Mouse (Mus musculus) mouse embryonic stem cell (cell line): ENCODE measurements at regions not wholly inside any gene's neighbourhood (a gene's known extent, or its start where the extent isn't known, plus 50 kb on each side); places are given as distances from the start of the nearest gene placed in this dataset.

ENCODE experiments used
- in situ Hi-C, 2 experiments: fragments of 300-500 bp; cut with MboI; formaldehyde crosslinking; loops; 1 replicate in 1 of 2; 3 replicates in 1 of 2; pipeline ENCODE4 v1.14.3; 2019 to 2020; ENCODE audit warnings: low sequenced_read_pairs in 2 of 2, low pct_unique_long_range_greater_than_20kb in 1 of 2, mixed read lengths in 1 of 2; ENCODE audit not compliant: unreplicated experiment in 1 of 2

DNA sequence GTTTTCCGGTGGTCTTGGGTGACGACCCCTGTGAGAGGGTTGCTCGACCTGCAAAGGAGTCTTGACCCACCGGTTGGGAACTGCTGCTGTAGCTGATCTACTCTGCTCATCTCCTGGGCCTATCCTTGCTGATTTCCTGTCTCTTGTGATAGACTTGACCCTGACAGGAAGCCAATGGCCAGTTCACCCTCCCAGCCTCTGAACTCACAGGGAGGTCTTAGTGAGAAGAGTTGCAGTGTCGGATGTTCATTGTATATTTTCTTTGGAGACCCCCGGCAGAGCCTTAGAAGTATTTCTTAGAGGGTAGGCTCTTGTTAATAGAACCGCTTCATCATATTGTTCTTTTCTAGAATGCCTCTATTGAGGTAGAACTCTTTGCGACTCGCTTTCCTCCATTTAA lies 126.0 kb downstream of the Ndufa10 start:
- in situ Hi-C loops: no loop called here

DNA sequence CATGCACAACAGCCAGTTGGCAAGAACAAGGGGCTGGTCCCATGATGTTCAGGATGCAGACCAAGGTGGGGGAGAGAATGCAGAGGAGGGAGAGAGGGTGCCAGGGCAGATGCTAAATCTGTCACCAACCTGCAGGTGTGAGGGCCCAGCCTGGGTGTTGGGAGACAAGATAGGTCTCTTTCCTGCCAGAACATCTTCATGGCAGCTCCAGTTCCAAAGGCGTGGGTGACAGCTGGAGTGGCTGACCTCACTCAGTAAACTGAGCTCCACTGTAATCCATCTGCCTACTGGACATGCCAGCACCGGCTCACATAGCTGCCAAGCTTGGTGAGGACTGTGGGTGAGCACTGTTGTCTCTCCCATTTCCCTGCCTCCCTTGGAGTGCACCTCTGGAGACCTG lies 129.9 kb downstream of the Ndufa10 start:
- in situ Hi-C loops: no loop called here

DNA sequence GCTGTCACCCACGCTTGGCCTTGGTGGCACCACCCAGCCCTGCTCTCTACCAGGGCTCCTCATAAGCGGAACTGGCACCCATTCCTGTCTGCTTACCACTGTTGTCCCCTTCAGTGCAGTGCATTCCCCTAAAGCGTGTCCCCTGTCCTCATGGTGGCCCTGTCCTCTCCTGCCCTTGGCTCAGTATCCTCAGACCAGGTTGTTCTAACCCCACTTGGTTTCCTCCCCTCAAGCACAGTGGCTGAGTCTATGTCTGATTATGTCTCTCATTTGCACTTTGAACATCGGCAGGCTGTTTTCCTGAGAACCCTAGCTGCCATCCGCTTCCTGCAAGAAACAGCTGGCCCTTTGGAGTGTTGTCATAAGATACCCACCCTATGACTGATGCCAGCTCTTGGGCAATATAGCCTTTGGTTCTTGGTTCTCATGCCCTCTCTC lies 130.5 kb downstream of the Ndufa10 start:
- in situ Hi-C loops: no loop called here

DNA sequence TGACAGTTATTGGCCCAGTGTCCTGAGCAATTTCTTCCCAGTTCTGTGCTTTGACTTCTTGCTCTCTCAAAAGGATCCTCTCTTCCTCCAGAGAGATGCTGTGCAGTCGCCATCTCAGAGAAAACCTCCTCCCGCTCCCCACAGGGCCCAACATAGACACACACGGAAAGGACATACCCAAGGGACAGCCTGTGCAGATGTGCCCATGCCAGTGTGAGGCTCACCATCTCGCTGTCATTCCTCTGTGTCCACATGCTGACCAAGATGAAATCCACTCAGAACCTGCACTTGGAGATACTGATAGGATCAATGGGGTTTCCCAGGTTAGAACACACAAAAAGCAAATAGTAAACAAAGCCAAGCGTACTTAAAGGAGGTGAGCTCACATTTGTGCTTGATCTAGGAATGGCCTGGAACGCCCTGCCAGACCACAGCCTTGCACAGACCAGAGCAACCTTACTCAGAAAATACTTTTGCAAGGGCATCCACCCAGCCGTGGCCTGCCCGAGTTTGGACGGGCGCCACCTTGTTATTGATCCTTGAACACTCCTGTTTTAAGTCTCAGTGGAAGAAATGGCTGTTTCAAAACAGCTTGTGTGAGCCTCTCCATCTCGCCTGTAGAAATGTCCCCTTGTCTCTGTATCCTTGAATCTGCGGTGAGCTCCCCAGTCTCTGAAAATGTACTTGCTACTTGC lies 131.7 kb downstream of the Ndufa10 start:
- in situ Hi-C loops: no loop called here

DNA sequence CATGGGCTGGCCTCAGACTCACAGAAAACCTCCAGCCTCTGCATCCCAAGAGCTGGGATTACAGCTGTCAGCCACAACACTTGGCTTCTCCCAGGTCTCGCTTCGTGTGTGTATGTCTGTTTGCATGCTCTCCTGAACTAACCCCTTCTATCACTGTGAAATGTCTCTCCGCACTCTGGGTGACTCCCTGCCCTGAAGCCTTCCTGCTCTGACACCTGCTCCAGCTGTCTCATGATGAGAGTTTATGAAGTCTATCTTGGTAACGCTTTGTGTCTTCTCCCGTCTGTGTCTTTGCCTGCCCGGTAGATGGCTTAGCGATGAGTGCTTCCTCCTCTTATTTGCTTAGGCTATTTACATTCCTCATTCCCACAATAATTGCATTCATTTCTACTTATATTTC lies 133.0 kb downstream of the Ndufa10 start:
- in situ Hi-C loops: no loop called here

DNA sequence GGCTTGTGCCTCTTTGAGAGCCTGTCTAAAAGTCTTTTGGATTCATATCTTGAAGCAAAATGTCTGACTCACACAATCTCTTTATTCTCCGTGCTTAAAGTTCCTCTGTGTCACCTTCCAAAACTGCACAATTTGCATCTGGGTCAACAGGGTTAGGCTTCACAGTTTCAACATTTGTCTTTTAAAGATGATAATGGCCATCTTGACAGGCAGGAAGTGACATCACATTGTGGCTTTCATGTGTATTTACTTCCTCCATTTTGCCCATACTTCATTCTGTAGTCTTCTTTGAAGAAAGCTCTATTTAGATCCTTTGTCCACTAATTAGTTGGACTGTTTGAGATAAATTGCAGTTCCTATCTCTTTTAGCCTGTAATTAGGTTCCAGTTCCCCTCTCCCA lies 135.1 kb downstream of the Ndufa10 start:
- in situ Hi-C loops: no loop called here

DNA sequence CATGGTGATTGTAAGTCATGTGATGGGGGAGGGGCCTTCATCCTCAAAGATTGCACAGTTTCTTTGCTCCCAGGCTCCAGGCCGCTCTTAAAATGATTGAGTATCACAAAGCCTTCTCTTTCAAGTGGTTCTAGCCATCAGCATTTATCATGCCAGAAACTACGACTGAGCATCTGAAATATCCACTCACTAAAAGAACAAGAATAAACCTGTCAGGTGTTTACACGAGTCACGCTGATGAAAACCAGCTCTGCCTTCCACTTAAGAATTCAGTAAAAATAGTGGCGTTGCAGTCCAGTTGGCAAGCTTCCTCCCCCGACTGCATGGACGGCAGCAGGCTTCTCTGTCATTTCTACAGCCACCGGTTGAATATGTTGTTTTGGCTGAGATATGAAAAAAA lies 136.2 kb downstream of the Ndufa10 start:
- in situ Hi-C loops: no loop called here

DNA sequence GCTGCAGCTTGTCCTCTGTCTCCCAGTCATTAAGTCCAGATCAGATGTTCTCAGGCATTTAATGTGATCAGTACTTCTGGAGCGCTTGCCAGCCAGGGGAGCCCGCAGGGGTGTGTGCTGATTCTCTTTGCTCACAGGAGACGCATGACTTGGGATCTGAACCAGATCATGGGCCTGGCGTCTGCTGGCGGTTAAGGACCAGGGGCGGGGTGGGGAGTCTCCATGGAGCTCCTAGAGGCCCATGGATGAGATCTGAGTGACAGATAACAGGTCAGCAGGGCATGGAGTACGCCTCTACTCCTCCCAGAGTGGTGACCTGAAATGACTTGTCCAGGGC lies 136.7 kb upstream of the Hdac4 start:
- in situ Hi-C loops: no loop called here

DNA sequence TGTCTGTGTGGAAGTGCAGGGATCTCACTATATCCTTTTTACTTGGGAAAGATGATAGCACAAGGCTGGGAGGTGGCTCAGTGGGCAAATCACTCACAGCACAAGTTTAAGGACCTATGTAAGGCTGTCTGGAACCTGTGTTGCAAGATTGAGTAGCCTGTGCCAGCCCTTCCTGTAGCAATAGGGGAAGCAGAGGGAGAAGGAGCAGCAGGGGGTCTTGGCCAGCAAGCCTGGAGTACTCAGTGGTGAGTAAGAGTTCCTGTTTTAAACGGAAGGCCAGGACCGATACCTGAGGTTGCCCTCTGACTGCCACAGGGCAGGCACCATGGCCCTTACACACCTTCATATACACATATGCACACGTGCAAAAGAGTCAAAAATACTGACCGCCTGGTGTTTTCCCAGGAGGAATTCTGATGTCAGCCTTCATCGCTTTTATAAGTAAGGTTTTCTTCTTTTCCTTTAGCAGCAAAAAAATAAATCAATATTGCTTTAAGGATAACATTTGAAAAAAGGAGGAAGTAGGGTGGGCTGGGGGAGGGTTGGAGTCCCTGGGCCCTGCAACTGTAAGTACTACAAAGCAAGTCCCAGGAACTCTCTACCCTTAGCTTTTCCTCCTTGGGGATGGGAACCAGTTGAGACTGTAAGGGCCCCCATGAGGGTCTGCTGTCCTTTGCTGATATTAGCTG lies 136.2 kb upstream of the Hdac4 start:
- in situ Hi-C loops: no loop called here

DNA sequence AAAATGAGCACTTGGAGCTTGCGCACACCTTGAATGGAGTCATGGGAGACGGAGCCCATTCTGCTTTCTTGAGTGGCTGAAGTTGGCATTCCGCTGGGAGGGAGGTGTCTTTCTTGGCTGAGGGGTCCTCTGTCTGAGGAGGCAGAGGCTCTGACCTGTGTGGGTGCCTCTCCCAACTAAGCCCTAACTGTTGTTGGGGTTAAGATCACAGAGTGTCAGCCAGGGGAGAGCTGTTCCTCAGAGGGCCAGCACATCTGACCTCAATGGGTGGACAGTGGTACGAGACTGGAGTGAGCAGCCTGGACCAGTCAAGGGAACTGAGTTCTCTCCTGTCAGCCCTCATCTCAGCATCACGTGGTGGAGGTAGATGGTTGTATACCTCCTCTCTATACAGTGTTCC lies 134.7 kb upstream of the Hdac4 start:
- in situ Hi-C loops: no loop called here

DNA sequence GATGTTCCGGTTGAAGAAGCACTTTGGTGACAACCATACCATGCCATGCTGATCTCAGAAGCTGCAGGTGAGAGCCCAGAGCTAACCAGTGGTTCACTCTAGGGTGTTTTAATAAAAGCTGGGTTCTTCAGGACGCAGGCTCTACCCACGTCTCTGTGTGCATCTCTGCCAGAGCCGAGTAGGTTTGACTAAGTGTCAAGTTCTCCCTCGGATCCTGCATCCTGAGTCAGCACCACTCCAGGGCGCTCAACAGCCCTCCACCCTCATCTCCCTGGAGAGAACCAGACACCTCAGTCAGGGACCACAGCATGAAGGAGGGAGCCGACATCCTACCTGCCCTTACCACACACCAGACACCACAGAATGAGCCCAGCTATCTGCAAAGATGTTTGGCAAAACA lies 134.0 kb upstream of the Hdac4 start:
- in situ Hi-C loops: no loop called here

DNA sequence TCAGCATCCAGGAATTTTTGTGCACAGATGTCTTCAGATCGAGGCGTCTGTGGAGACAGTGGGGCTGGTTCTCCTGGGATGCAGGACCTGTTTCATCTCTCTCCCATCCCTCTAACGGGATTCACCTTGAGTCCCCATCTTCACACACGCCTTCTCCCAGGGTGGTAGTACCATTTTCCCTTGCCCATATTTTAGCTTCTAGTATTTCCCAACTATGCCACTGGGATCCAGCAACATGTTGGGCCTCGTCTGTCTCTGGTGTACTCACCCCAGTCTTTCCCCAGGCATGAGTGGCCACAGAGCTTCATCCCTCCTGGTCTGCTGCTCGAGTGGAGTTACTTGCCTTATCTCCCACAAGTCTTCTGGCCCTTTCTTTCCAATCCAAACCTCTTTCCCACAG lies 131.6 kb upstream of the Hdac4 start:
- in situ Hi-C loops: no loop called here

DNA sequence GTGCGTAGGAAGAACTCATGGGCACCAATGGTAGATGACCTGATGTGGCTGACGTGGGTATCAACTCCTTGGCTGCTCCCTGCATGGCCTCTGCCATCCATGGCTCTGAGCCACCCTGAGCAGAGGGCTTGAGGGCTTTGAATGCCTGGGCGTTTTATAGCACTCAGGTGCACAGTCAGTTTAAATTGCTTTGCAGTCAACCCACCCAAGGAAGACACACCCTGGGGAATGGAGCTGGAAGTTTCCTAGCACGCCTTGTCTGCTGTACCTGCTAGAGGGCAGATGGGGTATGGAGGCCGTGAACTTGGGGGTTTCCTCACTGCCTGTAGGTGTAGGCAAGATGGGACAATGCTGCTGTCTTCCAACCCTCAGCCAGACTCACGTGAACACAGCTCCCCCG lies 129.8 kb upstream of the Hdac4 start:
- in situ Hi-C loops: no loop called here

DNA sequence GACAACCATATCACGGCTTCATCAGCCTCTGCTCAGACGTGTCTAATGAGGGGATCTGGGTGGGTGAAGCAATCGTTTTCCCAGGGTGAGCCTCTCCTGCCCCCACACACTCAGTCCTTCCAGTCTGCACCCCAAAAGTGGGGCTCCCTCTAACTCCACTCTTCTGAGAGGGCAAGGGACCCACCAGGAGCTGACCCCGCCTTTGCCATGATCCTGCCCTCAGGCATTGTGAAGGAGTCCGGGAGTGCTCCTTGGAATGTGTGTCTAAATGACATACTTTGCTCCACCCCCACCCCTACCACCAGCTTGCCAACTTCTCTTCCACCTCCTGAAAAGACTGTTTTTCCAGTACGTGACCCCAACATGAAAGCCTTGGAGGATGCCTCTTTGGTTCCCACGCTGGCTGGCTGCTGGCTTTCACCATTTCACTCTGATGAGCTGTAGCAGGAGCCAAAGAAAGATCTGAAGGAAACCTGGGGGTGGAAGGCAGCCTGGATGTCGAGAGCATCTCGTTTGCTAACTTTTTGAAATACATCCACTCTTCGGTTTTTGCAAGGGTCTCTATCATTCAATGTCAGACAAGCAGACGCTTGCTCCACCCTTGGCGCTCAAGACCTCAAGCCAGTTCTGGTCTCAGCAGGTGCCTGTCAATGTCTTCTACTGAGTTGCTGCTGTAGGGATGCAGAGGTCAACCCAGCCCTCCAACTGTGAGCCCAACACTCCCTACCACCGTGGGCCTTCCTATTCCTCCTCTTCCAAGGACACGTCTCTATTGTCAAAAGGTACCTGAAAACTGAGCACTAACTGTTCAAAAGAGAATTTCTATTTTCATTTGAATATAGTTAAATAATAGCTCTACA lies 128.8 kb upstream of the Hdac4 start:
- in situ Hi-C loops: no loop called here

DNA sequence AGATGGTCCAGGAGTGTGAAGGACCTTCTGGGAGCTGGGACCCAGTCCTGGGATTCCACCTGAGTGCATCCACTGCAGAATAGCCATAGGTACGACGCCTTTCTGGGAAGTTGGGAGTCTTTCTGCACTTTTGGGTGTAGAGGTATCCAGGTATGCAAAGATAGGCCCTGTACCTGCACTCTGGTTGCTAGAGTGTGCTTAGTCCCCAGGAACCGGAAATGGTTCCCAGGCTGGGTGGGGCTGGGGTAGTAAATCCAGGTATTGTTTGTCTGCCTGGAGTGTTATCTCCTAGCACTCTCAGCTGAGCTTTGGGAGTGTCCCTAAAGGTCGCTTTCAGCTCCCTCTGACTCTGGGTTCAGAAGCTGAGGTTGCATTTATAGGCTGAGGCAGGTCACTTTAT lies 121.6 kb upstream of the Hdac4 start:
- in situ Hi-C loops: no loop called here

DNA sequence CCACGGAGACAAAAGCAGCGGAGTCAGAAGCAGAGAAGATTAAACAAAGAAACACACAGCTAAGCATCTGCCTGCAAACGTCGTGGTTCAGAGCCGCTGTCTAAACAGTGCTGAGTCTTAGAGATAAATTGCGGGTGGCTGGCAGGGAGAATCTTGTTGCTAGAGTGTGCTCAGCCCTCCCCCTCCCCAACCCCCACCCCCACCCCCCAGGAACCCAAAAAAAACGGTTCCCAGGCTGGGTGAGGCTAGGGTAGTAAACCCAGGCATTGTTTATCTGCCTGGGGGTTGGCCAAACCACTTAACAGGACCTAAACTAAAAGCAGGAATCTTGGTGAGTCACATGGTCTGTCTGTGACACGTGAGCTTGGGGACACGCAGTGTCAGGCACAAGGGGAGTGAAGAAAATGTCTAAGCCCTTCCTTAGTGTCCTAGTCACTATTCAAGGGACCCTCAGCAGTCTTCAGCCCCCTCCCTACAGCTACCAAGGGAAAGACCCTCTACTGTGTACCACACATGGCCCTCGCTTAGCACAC lies 120.8 kb upstream of the Hdac4 start:
- in situ Hi-C loops: no loop called here

DNA sequence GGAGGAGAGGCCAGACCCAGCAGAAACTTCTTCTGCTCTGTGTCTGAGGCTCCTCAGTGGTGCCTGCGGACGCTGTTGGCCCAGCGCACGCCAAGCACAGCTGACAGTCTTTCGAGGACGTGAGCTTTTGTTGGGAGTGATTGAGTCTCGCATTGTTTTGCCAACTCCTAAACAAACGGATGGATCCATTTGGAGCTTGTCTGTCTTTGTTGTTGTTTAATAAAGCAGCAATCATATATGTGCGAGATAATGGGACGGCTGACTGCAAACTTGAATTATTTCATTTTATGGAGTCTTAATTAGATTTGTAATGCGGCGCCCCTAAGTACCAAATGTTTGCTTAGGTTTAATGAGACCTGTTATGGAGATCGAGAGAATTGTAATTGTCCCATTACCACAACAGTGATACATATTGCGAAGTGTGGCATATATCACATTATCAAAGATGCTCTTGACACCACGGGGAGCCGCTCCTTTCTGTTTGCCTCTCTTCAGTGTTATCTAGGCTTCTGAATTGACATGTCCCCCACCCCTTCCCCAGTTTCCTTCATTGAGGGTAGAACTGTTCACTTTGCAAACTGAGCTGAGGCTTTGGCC lies 117.6 kb upstream of the Hdac4 start:
- in situ Hi-C loops: no loop called here

DNA sequence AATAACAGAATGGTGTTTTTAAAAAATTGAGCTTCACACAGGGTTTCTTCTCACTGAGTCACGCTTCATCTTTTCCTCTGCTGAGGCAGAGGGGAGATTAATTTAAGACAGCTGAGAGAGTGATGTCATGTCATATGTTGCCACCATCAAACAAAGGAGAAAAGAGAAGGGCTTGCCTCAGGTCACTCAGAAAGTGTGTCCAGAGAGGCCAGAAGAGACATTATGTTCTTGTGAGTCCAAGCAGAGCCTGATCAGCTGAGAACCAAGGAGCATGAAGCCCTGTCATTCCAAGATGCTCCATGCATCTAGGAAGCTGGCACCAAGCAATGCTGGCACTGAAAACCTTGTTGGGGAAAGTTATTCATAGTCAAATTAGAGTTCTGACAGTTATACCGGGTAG lies 114.4 kb upstream of the Hdac4 start:
- in situ Hi-C loops: no loop called here

DNA sequence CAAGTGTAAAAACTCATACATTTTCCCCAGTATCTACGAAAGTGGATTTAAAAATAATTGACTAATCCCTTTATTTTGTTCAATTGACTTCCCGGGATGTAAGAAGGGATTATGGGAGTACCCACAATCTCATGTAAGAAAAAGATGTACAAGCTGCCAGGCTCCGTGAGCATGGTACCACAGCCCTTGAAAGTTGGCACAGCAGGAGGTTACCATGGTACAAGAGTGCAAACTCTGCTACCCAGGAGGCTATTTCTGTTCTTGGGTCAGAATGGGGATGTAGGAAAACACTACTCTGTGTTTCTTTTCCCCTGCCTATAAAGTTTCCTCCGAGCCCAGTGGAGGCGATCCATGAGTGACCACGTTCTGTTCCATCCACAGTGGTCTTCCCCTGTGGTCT lies 113.9 kb upstream of the Hdac4 start:
- in situ Hi-C loops: no loop called here
